In genomic region chr4:100963341-100963740, GRCm38 (mm10) we compare ENCODE assay signal across 25 mouse cellular contexts. TPM values are rescaled to one million over a fixed set of nuclear protein-coding genes. Genes with fewer than 3 reads are reported as not detected.
DNase-seq lines count a peak whose midpoint lies in the region; ATAC-seq and TF ChIP-seq lines count a peak whose summit lies in the region.
"Had no signal": no experiment of that assay in that cellular context is flagged by ENCODE, and none has a peak within 500 bp of the region (broad histone marks: within the 10 kb centered on the region; RNA-seq: fewer than 3 reads in every experiment).

No protein-coding gene starts in this region.

- peaks cover 10% of the 10 kb centered on the region; the same call in 1 of the 2 replicates for H3K4me1 ChIP-seq in embryonic facial prominence, embryonic 12.5 days
- peaks cover 9% of the 10 kb centered on the region for H3K4me1 ChIP-seq in embryonic facial prominence, embryonic 10.5 days
- H3K4me1 ChIP-seq in limb, embryonic 14.5 days (ENCODE audit: control insufficient read depth, insufficient read depth, low read length), result peaks cover 42% of the 10 kb centered on the region
- H3K4me1 ChIP-seq in limb, embryonic 10.5 days, result 0 out of 2 replicates have a peak, but pooled peaks cover 6% of the 10 kb centered on the region
- H3K4me1 ChIP-seq in embryonic facial prominence, embryonic 14.5 days (ENCODE audit: control insufficient read depth, insufficient read depth, low read length), result peaks cover 22% of the 10 kb centered on the region
- H3K4me1 ChIP-seq: forebrain, embryonic 12.5 days had no signal

- no peak for DNase-seq in embryonic facial prominence, embryonic 10.5 days (ENCODE audit: low spot score)
- DNase-seq in limb, embryonic 14.5 days (ENCODE audit: low spot score), result peak; percentile 76
- no peak for DNase-seq in limb, embryonic 10.5 days (ENCODE audit: low spot score)
- DNase-seq in embryonic facial prominence, embryonic 14.5 days (ENCODE audit: low spot score), result peak; percentile 63
- no peak for DNase-seq in embryo, embryonic 11 days
- no peak for DNase-seq in cerebellum, postnatal 4 days (ENCODE audit: low spot score in 2 of 2)
- DNase-seq: adrenal gland, adult 2 months; adrenal gland, postnatal 10 days; adrenal gland, postnatal 25 days; B cell, adult 2 months; cerebellum, adult 11 months; cerebellum, adult 18-20 months; cerebellum, adult 8-10 months; cerebellum, adult 9-11 months; cerebellum, postnatal 14 days; cerebellum, postnatal 36 days had no signal

- no peak for ATAC-seq in embryonic facial prominence, embryonic 12.5 days (ENCODE audit: insufficient number of reproducible peaks, insufficient read depth, low FRiP score, low TSS enrichment)
- no peak for ATAC-seq in limb, embryonic 14.5 days (ENCODE audit: low FRiP score, low read depth)
- no peak for ATAC-seq in embryonic facial prominence, embryonic 14.5 days (ENCODE audit: low read depth)
- ATAC-seq: CD4-positive, CD25-positive, alpha-beta regulatory T cell, adult 4 months; forebrain, embryonic 14.5 days; forebrain, embryonic 16.5 days had no signal

- no peaks in the 10 kb centered on the region for H3K27me3 ChIP-seq in embryonic facial prominence, embryonic 12.5 days
- H3K27me3 ChIP-seq in embryonic facial prominence, embryonic 10.5 days (replicated peaks; ENCODE audit: low read depth, poor library complexity, severe bottlenecking), result no peaks in the 10 kb centered on the region
- no peaks in the 10 kb centered on the region for H3K27me3 ChIP-seq in limb, embryonic 14.5 days (ENCODE audit: control insufficient read depth, insufficient read depth, low read length)
- H3K27me3 ChIP-seq in limb, embryonic 10.5 days (ENCODE audit: low read depth, poor library complexity, severe bottlenecking), result no peaks in the 10 kb centered on the region
- no peaks in the 10 kb centered on the region for H3K27me3 ChIP-seq in embryonic facial prominence, embryonic 14.5 days (replicated peaks; ENCODE audit: control insufficient read depth, insufficient read depth, low read length)
- H3K27me3 ChIP-seq: forebrain, embryonic 12.5 days had no signal

- no peak for TF ChIP-seq POLR2A in limb, embryonic 14.5 days (IDR thresholded peaks at IDR 0.05; ENCODE audit: borderline replicate concordance, extremely low read depth, insufficient read depth, insufficient read length)

- H3K9ac ChIP-seq in embryonic facial prominence, embryonic 12.5 days, result no peak overlapping the region
- H3K9ac ChIP-seq in limb, embryonic 14.5 days (ENCODE audit: low read depth, low read length, severe bottlenecking), result no peak overlapping the region
- H3K9ac ChIP-seq in embryonic facial prominence, embryonic 14.5 days (ENCODE audit: low read depth, low read length), result no peak overlapping the region
- H3K9ac ChIP-seq: forebrain, embryonic 12.5 days had no signal

- WGBS in embryonic facial prominence, embryonic 12.5 days, result 73% methylated on average over 1 of the region's 1 CpGs
- 94% methylated on average over 1 of the region's 1 CpGs for WGBS in embryonic facial prominence, embryonic 10.5 days
- WGBS in limb, embryonic 14.5 days, result 40% methylated on average over 1 of the region's 1 CpGs
- 98% methylated on average over 1 of the region's 1 CpGs for WGBS in limb, embryonic 10.5 days
- WGBS in embryonic facial prominence, embryonic 14.5 days, result 49% methylated on average over 1 of the region's 1 CpGs

- H3K27ac ChIP-seq in embryonic facial prominence, embryonic 12.5 days, result 0 out of 2 replicates have a peak overlapping the region, but pooled peaks have one; percentile 42
- H3K27ac ChIP-seq in embryonic facial prominence, embryonic 10.5 days (replicated peaks), result no peak overlapping the region
- no peak overlapping the region for H3K27ac ChIP-seq in limb, embryonic 14.5 days (replicated peaks; ENCODE audit: low read depth, low read length)
- H3K27ac ChIP-seq in limb, embryonic 10.5 days, result no peak overlapping the region
- no peak overlapping the region for H3K27ac ChIP-seq in embryonic facial prominence, embryonic 14.5 days (replicated peaks; ENCODE audit: low read depth, low read length)
- H3K27ac ChIP-seq: forebrain, embryonic 12.5 days had no signal

- H3K4me3 ChIP-seq in embryonic facial prominence, embryonic 12.5 days, result no peak overlapping the region
- H3K4me3 ChIP-seq in embryonic facial prominence, embryonic 10.5 days, result no peak overlapping the region
- no peak overlapping the region for H3K4me3 ChIP-seq in limb, embryonic 14.5 days (replicated peaks; ENCODE audit: low read length)
- H3K4me3 ChIP-seq in limb, embryonic 10.5 days, result no peak overlapping the region
- no peak overlapping the region for H3K4me3 ChIP-seq in embryonic facial prominence, embryonic 14.5 days (ENCODE audit: low read depth, low read length)
- H3K4me3 ChIP-seq: forebrain, embryonic 12.5 days had no signal

- no peak overlapping the region for H3K4me2 ChIP-seq in embryonic facial prominence, embryonic 12.5 days (replicated peaks)
- H3K4me2 ChIP-seq in limb, embryonic 14.5 days (replicated peaks; ENCODE audit: low read depth, low read length, severe bottlenecking), result no peak overlapping the region
- no peak overlapping the region for H3K4me2 ChIP-seq in embryonic facial prominence, embryonic 14.5 days (ENCODE audit: low read depth, low read length)
- H3K4me2 ChIP-seq: forebrain, embryonic 12.5 days had no signal

- peaks cover 56% of the 10 kb centered on the region for H3K36me3 ChIP-seq in embryonic facial prominence, embryonic 12.5 days
- H3K36me3 ChIP-seq in embryonic facial prominence, embryonic 10.5 days (replicated peaks), result peaks cover 94% of the 10 kb centered on the region
- peaks cover 57% of the 10 kb centered on the region for H3K36me3 ChIP-seq in limb, embryonic 14.5 days (ENCODE audit: control insufficient read depth, insufficient read depth, low read length)
- peaks cover 97% of the 10 kb centered on the region for H3K36me3 ChIP-seq in limb, embryonic 10.5 days
- H3K36me3 ChIP-seq in embryonic facial prominence, embryonic 14.5 days (ENCODE audit: control insufficient read depth, insufficient read depth, low read length), result peaks cover 78% of the 10 kb centered on the region
- H3K36me3 ChIP-seq: G1E had no signal

- no peaks in the 10 kb centered on the region for H3K9me3 ChIP-seq in embryonic facial prominence, embryonic 12.5 days
- no peaks in the 10 kb centered on the region for H3K9me3 ChIP-seq in embryonic facial prominence, embryonic 10.5 days
- H3K9me3 ChIP-seq in limb, embryonic 14.5 days (ENCODE audit: control insufficient read depth, low read length), result no peaks in the 10 kb centered on the region
- H3K9me3 ChIP-seq in limb, embryonic 10.5 days (replicated peaks), result no peaks in the 10 kb centered on the region
- no peaks in the 10 kb centered on the region for H3K9me3 ChIP-seq in embryonic facial prominence, embryonic 14.5 days (ENCODE audit: control insufficient read depth, low read length)
- H3K9me3 ChIP-seq: forebrain, embryonic 12.5 days; G1E had no signal

RNA-seq across cellular contexts. Expression of gene Gm10577, which starts 57.2 kb away (rescaled TPM):
- not detected in 2 replicates for polyA plus RNA-seq in embryonic facial prominence, embryonic 12.5 days (2016; fragmentation: Nextera tagmentation; extraction: Ambion mirVana)
- not detected in 2 replicates for polyA plus RNA-seq in embryonic facial prominence, embryonic 10.5 days (2016; fragmentation: Nextera tagmentation; extraction: Ambion mirVana)
- polyA plus RNA-seq in limb, embryonic 14.5 days (2012; rRNA removed), result not detected in 2 replicates
- polyA plus RNA-seq in limb, embryonic 14.5 days (2014; fragmentation: Nextera tagmentation; extraction: Ambion mirVana), result not detected in 2 replicates
- not detected in 2 replicates for polyA plus RNA-seq in limb, embryonic 10.5 days (2016; fragmentation: Nextera tagmentation; extraction: Ambion mirVana)
- not detected in 2 replicates for polyA plus RNA-seq in embryonic facial prominence, embryonic 14.5 days (2014; fragmentation: Nextera tagmentation; extraction: Ambion mirVana)
- polyA plus RNA-seq: adrenal gland, adult 2 months; brain, embryonic 14.5 days; CD4-positive, CD25-positive, alpha-beta regulatory T cell, adult 4 months; cortical plate, adult 2 months; forebrain, embryonic 12.5 days; forebrain, embryonic 14.5 days; forebrain, embryonic 16.5 days; frontal cortex, adult 2 months; G1E had no signal

Comparison
In these comparisons a context has a peak if more than half of its experiments do, and no peak if none do; other contexts are left out.
1. DNase-seq: peak in limb, embryonic 14.5 days (single experiment) and embryonic facial prominence, embryonic 14.5 days (single experiment); none in embryonic facial prominence, embryonic 10.5 days (single experiment), limb, embryonic 10.5 days (single experiment), embryo, embryonic 11 days (single experiment) and cerebellum, postnatal 4 days (0 of 2).